Mouse (Mus musculus): ENCODE measurements around the gene Gm13279.

DNA sequence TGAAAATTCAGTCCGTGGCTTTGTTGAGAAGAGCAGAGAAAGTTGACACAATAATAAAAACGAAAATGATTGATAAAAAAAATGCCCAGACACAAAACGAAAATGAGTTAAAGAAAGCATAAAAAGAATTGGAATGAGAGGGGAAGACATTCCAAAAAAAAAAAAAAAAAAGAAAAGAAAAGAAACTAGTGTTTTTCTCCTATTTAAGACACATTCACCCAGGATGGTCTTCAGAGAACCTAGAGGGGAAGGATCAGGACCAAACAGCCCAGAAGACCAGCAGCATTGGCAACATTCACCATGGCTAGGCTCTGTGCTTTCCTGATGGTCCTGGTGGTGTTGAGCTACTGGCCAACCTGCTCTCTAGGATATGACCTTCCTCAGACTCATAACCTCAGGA, 18.7 kb downstream of the Gm13279 start, which contains the start of gene Ifna7:
- TF ChIP-seq CEBPB (IDR thresholded peaks at IDR 0.05; ENCODE audit: insufficient read depth, poor library complexity, severe bottlenecking) (no peak), USF1 (IDR thresholded peaks at IDR 0.05; ENCODE audit: low read depth) (no peak), E2F4 (IDR thresholded peaks at IDR 0.05; ENCODE audit: insufficient read depth) (no peak), MAX (IDR thresholded peaks at IDR 0.05; ENCODE audit: low read depth) (no peak), TCF12 (IDR thresholded peaks at IDR 0.05; ENCODE audit: insufficient read depth, poor library complexity, severe bottlenecking) (no peak), POLR2A (IDR thresholded peaks at IDR 0.05; ENCODE audit: insufficient read length, low read depth) (no peak), TCF3 (IDR thresholded peaks at IDR 0.05; ENCODE audit: insufficient read length, low read depth) (no peak)
